ENCODE assay signal across 20 mouse cellular contexts in the genomic region with DNA sequence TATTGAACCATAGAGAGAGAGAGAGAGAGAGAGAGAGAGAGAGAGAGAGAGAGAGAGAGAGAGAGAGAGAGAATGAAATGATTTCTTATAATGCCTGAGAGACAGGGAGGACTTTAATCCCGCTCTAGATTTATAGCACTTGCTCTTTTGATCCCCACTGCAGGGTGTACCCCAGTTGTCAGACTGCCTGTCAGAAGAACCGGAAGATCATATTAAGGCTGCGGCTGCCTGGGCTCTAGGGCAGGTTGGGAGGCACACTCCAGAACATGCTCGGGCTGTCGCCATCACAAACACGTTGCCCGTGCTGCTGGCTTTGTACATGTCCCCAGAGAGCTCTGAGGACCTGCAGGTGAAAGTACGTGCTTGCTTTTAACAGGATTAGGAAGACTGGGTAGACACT. TPM values are rescaled to one million over a fixed set of nuclear protein-coding genes. Genes with fewer than 3 reads are reported as not detected.
A peak's percentile ranks its signal among the peaks of the same experiment; 100 is the strongest.
DNase-seq lines count a peak whose midpoint lies in the region; ATAC-seq and TF ChIP-seq lines count a peak whose summit lies in the region.
"Had no signal": no experiment of that assay in that cellular context is flagged by ENCODE, and none has a peak within 500 bp of the region (broad histone marks: within the 10 kb centered on the region; RNA-seq: fewer than 3 reads in every experiment).

No protein-coding gene starts in this region.

- H3K4me3 ChIP-seq in hindbrain, embryonic 13.5 days: no peak overlapping the region
- no peak overlapping the region for H3K4me3 ChIP-seq in hindbrain, postnatal 0 days (ENCODE audit: low read length)
- H3K4me3 ChIP-seq in intestine, embryonic 15.5 days (replicated peaks): no peak overlapping the region
- H3K4me3 ChIP-seq in small intestine, adult 2 months (ENCODE audit: low read depth, low read length): peak overlapping the region; percentile 13
- H3K4me3 ChIP-seq in cerebellum, adult 2 months (replicated peaks; ENCODE audit: insufficient read depth, low read depth, low read length): no peak overlapping the region
- H3K4me3 ChIP-seq: embryonic facial prominence, embryonic 15.5 days; erythroblast, embryonic 14.5 days; forebrain, embryonic 10.5 days; heart, embryonic 12.5 days; hindbrain, embryonic 10.5 days; hindbrain, embryonic 15.5 days had no signal

- no peaks in the 10 kb centered on the region for H3K9me3 ChIP-seq in hindbrain, embryonic 13.5 days
- no peaks in the 10 kb centered on the region for H3K9me3 ChIP-seq in hindbrain, postnatal 0 days (ENCODE audit: low read length)
- no peaks in the 10 kb centered on the region for H3K9me3 ChIP-seq in intestine, embryonic 15.5 days
- H3K9me3 ChIP-seq: embryonic facial prominence, embryonic 15.5 days; forebrain, embryonic 10.5 days; heart, embryonic 12.5 days; hindbrain, embryonic 10.5 days; hindbrain, embryonic 15.5 days had no signal

- no peak for ATAC-seq in hindbrain, embryonic 13.5 days (ENCODE audit: low FRiP score)
- no peak for ATAC-seq in hindbrain, postnatal 0 days
- peak; percentile 76 for ATAC-seq in intestine, embryonic 15.5 days
- ATAC-seq: activated CD4-positive, CD25-positive, alpha-beta regulatory T cell, adult 4 months; forebrain, embryonic 14.5 days; inflammation-experienced regulatory T-cells, adult 6 months; Patski had no signal

- peaks cover under 1% of the 10 kb centered on the region for H3K4me1 ChIP-seq in hindbrain, embryonic 13.5 days (replicated peaks)
- no peaks in the 10 kb centered on the region for H3K4me1 ChIP-seq in hindbrain, postnatal 0 days (ENCODE audit: insufficient read depth, low read length)
- H3K4me1 ChIP-seq in intestine, embryonic 15.5 days (replicated peaks): no peaks in the 10 kb centered on the region
- 0 out of 2 replicates have a peak, but pooled peaks cover 4% of the 10 kb centered on the region for H3K4me1 ChIP-seq in small intestine, adult 2 months (ENCODE audit: control insufficient read depth, insufficient read depth, insufficient read length, low read length)
- H3K4me1 ChIP-seq in cerebellum, adult 2 months (ENCODE audit: control insufficient read depth, insufficient read depth, low read length): no peaks in the 10 kb centered on the region
- H3K4me1 ChIP-seq: embryonic facial prominence, embryonic 15.5 days; hindbrain, embryonic 15.5 days had no signal

- H3K9ac ChIP-seq in hindbrain, embryonic 13.5 days: 0 out of 2 replicates have a peak overlapping the region, but pooled peaks have one; percentile 13
- H3K9ac ChIP-seq in hindbrain, postnatal 0 days (replicated peaks; ENCODE audit: low read length): no peak overlapping the region
- no peak overlapping the region for H3K9ac ChIP-seq in intestine, embryonic 15.5 days
- H3K9ac ChIP-seq: embryonic facial prominence, embryonic 15.5 days; heart, embryonic 12.5 days; hindbrain, embryonic 15.5 days had no signal

- H3K36me3 ChIP-seq in hindbrain, embryonic 13.5 days: no peaks in the 10 kb centered on the region
- H3K36me3 ChIP-seq in hindbrain, postnatal 0 days (ENCODE audit: insufficient read depth, low read length): no peaks in the 10 kb centered on the region
- no peaks in the 10 kb centered on the region for H3K36me3 ChIP-seq in intestine, embryonic 15.5 days
- H3K36me3 ChIP-seq in small intestine, adult 2 months (ENCODE audit: control insufficient read depth, insufficient read depth, low read length): no peaks in the 10 kb centered on the region
- H3K36me3 ChIP-seq: embryonic facial prominence, embryonic 15.5 days; forebrain, embryonic 10.5 days; heart, embryonic 12.5 days; hindbrain, embryonic 10.5 days; hindbrain, embryonic 15.5 days had no signal

- no peaks in the 10 kb centered on the region for H3K27me3 ChIP-seq in hindbrain, embryonic 13.5 days
- H3K27me3 ChIP-seq in hindbrain, postnatal 0 days (ENCODE audit: insufficient read depth, low read length): no peaks in the 10 kb centered on the region
- H3K27me3 ChIP-seq in intestine, embryonic 15.5 days (replicated peaks): no peaks in the 10 kb centered on the region
- H3K27me3 ChIP-seq in small intestine, adult 2 months (ENCODE audit: control insufficient read depth, insufficient read depth, low read length): no peaks in the 10 kb centered on the region
- H3K27me3 ChIP-seq in cerebellum, adult 2 months (ENCODE audit: control insufficient read depth, insufficient read depth, low read length): no peaks in the 10 kb centered on the region
- H3K27me3 ChIP-seq: CH12.LX; embryonic facial prominence, embryonic 15.5 days; heart, embryonic 12.5 days; hindbrain, embryonic 15.5 days; Patski had no signal

- no peak for TF ChIP-seq CTCF in hindbrain, postnatal 0 days (IDR thresholded peaks at IDR 0.05; ENCODE audit: low read depth)
- TF ChIP-seq CTCF in brain, embryonic 14.5 days (IDR thresholded peaks at IDR 0.05; ENCODE audit: borderline replicate concordance, extremely low read depth, insufficient read depth, insufficient read length): no peak
- TF ChIP-seq CTCF in small intestine, adult 2 months (IDR thresholded peaks at IDR 0.05; ENCODE audit: extremely low read depth, insufficient read length, insufficient replicate concordance, low read depth, low read length): no peak
- no peak for TF ChIP-seq CTCF in cerebellum, adult 2 months (IDR thresholded peaks at IDR 0.05; ENCODE audit: borderline replicate concordance, insufficient read depth, low read depth, low read length)

- no peak overlapping the region for H3K4me2 ChIP-seq in hindbrain, embryonic 13.5 days
- no peak overlapping the region for H3K4me2 ChIP-seq in hindbrain, postnatal 0 days (ENCODE audit: low read depth, low read length)
- H3K4me2 ChIP-seq in intestine, embryonic 15.5 days (replicated peaks): 0 out of 2 replicates have a peak overlapping the region, but pooled peaks have one; percentile 16
- H3K4me2 ChIP-seq: embryonic facial prominence, embryonic 15.5 days; heart, embryonic 12.5 days; hindbrain, embryonic 15.5 days had no signal

- no peak for DNase-seq in hindbrain, postnatal 0 days (ENCODE audit: low spot score)
- peak; percentile 24 for DNase-seq in brain, embryonic 14.5 days (ENCODE audit: low read depth)
- DNase-seq in cerebellum, adult 2 months: no peak
- DNase-seq: adrenal gland, postnatal 14 days; cerebellum, adult 9-10 months; cerebellum, postnatal 25 days had no signal

- TF ChIP-seq POLR2A in brain, embryonic 14.5 days (IDR thresholded peaks at IDR 0.05; ENCODE audit: borderline replicate concordance, extremely low read depth, insufficient read depth, insufficient read length, poor library complexity, severe bottlenecking): no peak
- no peak for TF ChIP-seq POLR2A in small intestine, adult 2 months (IDR thresholded peaks at IDR 0.05; ENCODE audit: low read depth, low read length)
- TF ChIP-seq POLR2A in cerebellum, adult 2 months (IDR thresholded peaks at IDR 0.05; ENCODE audit: borderline replicate concordance, insufficient read depth, low read length): no peak

- H3K27ac ChIP-seq in hindbrain, embryonic 13.5 days: no peak overlapping the region
- H3K27ac ChIP-seq in hindbrain, postnatal 0 days: no peak overlapping the region
- H3K27ac ChIP-seq in intestine, embryonic 15.5 days: no peak overlapping the region
- no peak overlapping the region for H3K27ac ChIP-seq in small intestine, adult 2 months (ENCODE audit: insufficient read depth, low read depth, low read length)
- no peak overlapping the region for H3K27ac ChIP-seq in cerebellum, adult 2 months (ENCODE audit: insufficient read depth, low read length)
- H3K27ac ChIP-seq: embryonic facial prominence, embryonic 15.5 days; forebrain, embryonic 10.5 days; hindbrain, embryonic 10.5 days; hindbrain, embryonic 15.5 days had no signal

- WGBS in hindbrain, embryonic 13.5 days: 50% methylated on average over 8 of the region's 8 CpGs
- 51% methylated on average over 8 of the region's 8 CpGs for WGBS in hindbrain, postnatal 0 days
- WGBS in intestine, embryonic 15.5 days: 58% methylated on average over 8 of the region's 8 CpGs
- WGBS in small intestine, adult 2 months: 38% methylated on average over 8 of the region's 8 CpGs
- WGBS in cerebellum, adult 2 months: 52% methylated on average over 8 of the region's 8 CpGs

RNA-seq across cellular contexts. Expression of a gene that starts 43.2 kb away (rescaled TPM):
- 0.16 and 0.32 TPM in 2 replicates for polyA plus RNA-seq in hindbrain, embryonic 13.5 days (2015; fragmentation: Nextera tagmentation; extraction: Ambion mirVana)
- not detected in 2 replicates for total RNA-seq in hindbrain, postnatal 0 days (2014; rRNA removed)
- 0.09 and 0.20 TPM in 2 replicates for polyA plus RNA-seq in hindbrain, postnatal 0 days (2015; fragmentation: Nextera tagmentation; extraction: Ambion mirVana)
- 0.06 and 0.12 TPM in 2 replicates for polyA plus RNA-seq in brain, embryonic 14.5 days (2012; rRNA removed)
- polyA plus RNA-seq in intestine, embryonic 15.5 days (2015; fragmentation: Nextera tagmentation; extraction: Ambion mirVana): 0.05 TPM in 1 of 2 replicates, not detected in the other
- 0.27 and 0.41 TPM in 2 replicates for polyA plus RNA-seq in small intestine, adult 2 months (2012; rRNA removed)
- polyA plus RNA-seq in cerebellum, adult 2 months (2012; rRNA removed): 2.5 and 3.3 TPM in 2 replicates
- polyA plus RNA-seq: activated CD4-positive, CD25-positive, alpha-beta regulatory T cell, adult 4 months; embryonic facial prominence, embryonic 15.5 days; erythroblast, embryonic 14.5 days; forebrain, embryonic 10.5 days; inflammation-experienced regulatory T-cells, adult 6 months had no signal
